ENCODE assay signal across 20 mouse cellular contexts in the genomic region with DNA sequence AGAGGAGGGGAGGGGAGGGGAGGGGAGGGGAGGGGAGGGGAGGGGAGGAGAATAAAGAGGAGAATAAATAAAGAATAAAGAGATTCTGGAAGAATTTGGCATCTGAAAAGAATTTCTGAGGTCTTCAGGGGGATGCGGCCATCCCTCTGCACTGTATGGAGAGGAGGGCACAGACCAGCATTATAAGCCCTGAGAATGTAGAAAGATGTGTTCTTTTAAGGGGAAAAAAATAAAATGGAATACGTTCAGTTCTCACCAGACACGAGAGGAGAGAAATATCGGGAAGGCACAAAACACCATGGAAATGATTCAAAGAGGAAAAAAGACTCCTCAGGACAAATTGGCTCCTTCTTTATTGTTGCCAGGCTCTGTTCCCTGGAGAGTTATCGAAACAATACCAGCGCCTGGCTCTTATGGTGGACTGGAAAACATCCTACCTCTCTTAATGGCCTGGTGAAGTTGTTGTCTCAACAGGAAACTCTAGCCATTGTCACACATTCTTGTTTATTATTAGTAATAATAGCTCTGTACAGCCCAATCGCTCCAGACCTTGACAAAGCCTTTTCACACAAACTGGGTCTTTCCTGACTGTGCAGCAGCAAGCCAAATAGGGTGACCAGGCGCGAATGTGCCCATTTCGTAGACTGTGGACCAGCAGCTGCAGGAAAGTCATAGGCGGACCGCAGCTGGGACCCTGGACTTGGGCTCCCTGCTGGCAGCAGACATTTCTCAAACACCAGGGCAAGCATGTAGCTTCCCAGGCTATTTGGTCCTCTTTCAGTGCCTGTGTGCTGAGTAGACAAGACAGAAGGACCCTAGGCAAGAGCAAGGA. TPM values are rescaled to one million over a fixed set of nuclear protein-coding genes. Genes with fewer than 3 reads are reported as not detected.
DNase-seq lines count a peak whose midpoint lies in the region; ATAC-seq and TF ChIP-seq lines count a peak whose summit lies in the region.
"Had no signal": no experiment of that assay in that cellular context is flagged by ENCODE, and none has a peak within 500 bp of the region (broad histone marks: within the 10 kb centered on the region; RNA-seq: fewer than 3 reads in every experiment).

No protein-coding gene starts in this region.

- TF ChIP-seq POLR2A in lung, adult 2 months (IDR thresholded peaks at IDR 0.05; ENCODE audit: borderline replicate concordance, extremely low read depth, low read depth, low read length) = no peak

- DNase-seq in heart, postnatal 4 days = no peak
- no peak for DNase-seq in lung, adult 2 months
- DNase-seq in MN1 (ENCODE audit: low spot score) = peak; percentile 19
- no peak for DNase-seq in cerebellum, postnatal 25 days
- no peak for DNase-seq in left cerebral cortex, adult 8-10 months (ENCODE audit: low spot score in 2 of 2)
- DNase-seq: adrenal gland, postnatal 36 days; B cell, adult 2 months; cerebellum, adult 2 months; gastrocnemius, postnatal 36 days; heart, postnatal 36 days; kidney, adult 9 months; retina, postnatal 1 day; thymus, postnatal 4 days had no signal

- H3K4me1 ChIP-seq in heart, embryonic 15.5 days (replicated peaks) = no peaks in the 10 kb centered on the region
- H3K4me1 ChIP-seq in lung, embryonic 16.5 days (replicated peaks; ENCODE audit: control insufficient read depth, insufficient read depth, low read length) = 0 out of 2 replicates have a peak, but pooled peaks cover 2% of the 10 kb centered on the region
- peaks cover 4% of the 10 kb centered on the region for H3K4me1 ChIP-seq in lung, adult 2 months (ENCODE audit: control insufficient read depth, insufficient read depth, low read length)
- H3K4me1 ChIP-seq in midbrain, embryonic 12.5 days = peaks cover 15% of the 10 kb centered on the region
- H3K4me1 ChIP-seq: heart, embryonic 13.5 days; liver, embryonic 12.5 days had no signal

- H3K4me2 ChIP-seq in heart, embryonic 15.5 days = no peak overlapping the region
- H3K4me2 ChIP-seq in lung, embryonic 16.5 days (ENCODE audit: low read depth, low read length) = no peak overlapping the region
- no peak overlapping the region for H3K4me2 ChIP-seq in midbrain, embryonic 12.5 days (replicated peaks)
- H3K4me2 ChIP-seq: heart, embryonic 13.5 days; limb, embryonic 12.5 days; liver, embryonic 12.5 days; lung, embryonic 15.5 days had no signal

- no peak overlapping the region for H3K9ac ChIP-seq in heart, embryonic 15.5 days
- H3K9ac ChIP-seq in lung, embryonic 16.5 days (ENCODE audit: low read length) = no peak overlapping the region
- no peak overlapping the region for H3K9ac ChIP-seq in midbrain, embryonic 12.5 days (replicated peaks)
- H3K9ac ChIP-seq: heart, embryonic 13.5 days; limb, embryonic 12.5 days; liver, embryonic 12.5 days; lung, embryonic 15.5 days had no signal

- H3K4me3 ChIP-seq in heart, embryonic 15.5 days = no peak overlapping the region
- no peak overlapping the region for H3K4me3 ChIP-seq in lung, embryonic 16.5 days (ENCODE audit: low read length)
- no peak overlapping the region for H3K4me3 ChIP-seq in lung, adult 2 months (replicated peaks; ENCODE audit: extremely low read depth, low read depth, low read length)
- no peak overlapping the region for H3K4me3 ChIP-seq in midbrain, embryonic 12.5 days
- H3K4me3 ChIP-seq: heart, embryonic 13.5 days; limb, embryonic 12.5 days; liver, embryonic 12.5 days; lung, embryonic 15.5 days had no signal

- 65% methylated on average over 12 of the region's 12 CpGs for WGBS in heart, embryonic 15.5 days
- 61% methylated on average over 12 of the region's 12 CpGs for WGBS in lung, embryonic 16.5 days
- WGBS in lung, adult 2 months = 45% methylated on average over 12 of the region's 12 CpGs
- WGBS in midbrain, embryonic 12.5 days = 75% methylated on average over 12 of the region's 12 CpGs

- no peak for TF ChIP-seq CTCF in lung, adult 2 months (IDR thresholded peaks at IDR 0.05; ENCODE audit: insufficient read depth, low read length)

- no peaks in the 10 kb centered on the region for H3K27me3 ChIP-seq in heart, embryonic 15.5 days
- H3K27me3 ChIP-seq in lung, embryonic 16.5 days (ENCODE audit: control insufficient read depth, insufficient read depth, low read depth, low read length) = no peaks in the 10 kb centered on the region
- no peaks in the 10 kb centered on the region for H3K27me3 ChIP-seq in midbrain, embryonic 12.5 days
- H3K27me3 ChIP-seq: limb, embryonic 12.5 days; liver, embryonic 12.5 days; lung, embryonic 15.5 days had no signal

- no peak for ATAC-seq in heart, embryonic 15.5 days (replicated peaks; ENCODE audit: insufficient number of reproducible peaks, insufficient read depth, low FRiP score, low read depth)
- ATAC-seq in lung, embryonic 16.5 days (ENCODE audit: low read depth) = peak; percentile 47
- ATAC-seq in midbrain, embryonic 12.5 days (ENCODE audit: low FRiP score, low read depth) = no peak
- ATAC-seq: liver, embryonic 12.5 days had no signal

- no peaks in the 10 kb centered on the region for H3K9me3 ChIP-seq in heart, embryonic 15.5 days (replicated peaks)
- H3K9me3 ChIP-seq in lung, embryonic 16.5 days (ENCODE audit: control insufficient read depth, low read length) = no peaks in the 10 kb centered on the region
- H3K9me3 ChIP-seq in midbrain, embryonic 12.5 days = peaks cover 4% of the 10 kb centered on the region; the same call in 1 of the 2 replicates
- H3K9me3 ChIP-seq: heart, embryonic 13.5 days; limb, embryonic 12.5 days; liver, embryonic 12.5 days; lung, embryonic 15.5 days had no signal

- peak overlapping the region; percentile 35; the same call in 1 of the 2 replicates for H3K27ac ChIP-seq in heart, embryonic 15.5 days
- peak overlapping the region; percentile 33; the same call in 1 of the 2 replicates for H3K27ac ChIP-seq in lung, embryonic 16.5 days (ENCODE audit: low read length)
- peak overlapping the region; percentile 61; the same call in 1 of the 2 replicates for H3K27ac ChIP-seq in midbrain, embryonic 12.5 days (replicated peaks)
- H3K27ac ChIP-seq: heart, embryonic 13.5 days; liver, embryonic 12.5 days; lung, embryonic 15.5 days had no signal

- H3K36me3 ChIP-seq in heart, embryonic 15.5 days = no peaks in the 10 kb centered on the region
- no peaks in the 10 kb centered on the region for H3K36me3 ChIP-seq in lung, embryonic 16.5 days (ENCODE audit: control insufficient read depth, insufficient read depth, low read length)
- H3K36me3 ChIP-seq in midbrain, embryonic 12.5 days = no peaks in the 10 kb centered on the region
- H3K36me3 ChIP-seq: heart, embryonic 13.5 days; limb, embryonic 12.5 days; liver, embryonic 12.5 days; lung, embryonic 15.5 days had no signal

RNA-seq across cellular contexts. Expression of a gene that starts 46.0 kb away (rescaled TPM):
- polyA plus RNA-seq in heart, embryonic 15.5 days (2015; fragmentation: Nextera tagmentation; extraction: Ambion mirVana) = 12.9 and 15.0 TPM in 2 replicates
- total RNA-seq in heart, postnatal 4 days (2021) = 100 to 1,000 TPM; 165 to 183 TPM
- polyA plus RNA-seq in lung, embryonic 16.5 days (2015; fragmentation: Nextera tagmentation; extraction: Ambion mirVana) = 31.0 TPM in 2 replicates
- 18.5 and 24.4 TPM in 2 replicates for polyA plus RNA-seq in lung, adult 2 months (2012; rRNA removed)
- polyA plus RNA-seq in midbrain, embryonic 12.5 days (2016; fragmentation: Nextera tagmentation; extraction: Ambion mirVana) = 3.3 and 3.4 TPM in 2 replicates
- 10 to 100 TPM in 1 of 4 experiments, 1 to 10 TPM in 3; 3.8 to 13.3 (median 5.9) TPM for total RNA-seq in left cerebral cortex, adult 8-10 months (2022)
